Mouse (Mus musculus): Measurements from ENCODE around the gene Tubg2. TPM values are rescaled to one million over a fixed set of nuclear protein-coding genes. Genes with fewer than 3 reads are reported as not detected.
A peak's percentile ranks its signal among the peaks of the same experiment; 100 is the strongest.

Gene Tubg2
- polyA plus RNA-seq, 1 experiment from 2014 or later: 9.4 TPM

GRCm38 (mm10) chr11:101174851-101175628 lies 19.3 kb downstream of the Tubg2 start, which contains the start of gene Ccr10:
Gene Ccr10, minus strand, starts transcription at chr11:101175443.
- no peaks in the 10 kb centered on the region for H3K36me3 ChIP-seq
- H3K9me3 ChIP-seq: no peaks in the 10 kb centered on the region
- H3K27ac ChIP-seq: no peak within 1 kb of the TSS
- peak within 1 kb of the TSS; percentile 68 for H3K4me2 ChIP-seq (replicated peaks)
- H3K4me3 ChIP-seq: peak within 1 kb of the TSS; percentile 30
- 21% methylated on average over 14 of the region's 14 CpGs for WGBS
- no peak within 1 kb of the TSS; the same call in 1 of the 2 replicates for H3K9ac ChIP-seq
- H3K27me3 ChIP-seq: peaks cover 77% of the 10 kb centered on the region
- peaks cover 50% of the 10 kb centered on the region for H3K4me1 ChIP-seq
- no peak for ATAC-seq (ENCODE audit: insufficient number of reproducible peaks, insufficient read depth, low FRiP score, low TSS enrichment)

- Histone ChIP-seq H3K36me3 (no peaks in the 10 kb centered on the region), H3K4me2 (replicated peaks) (peak overlapping the region; percentile 48), H3K27ac (no peak overlapping the region), H3K9me3 (no peaks in the 10 kb centered on the region), H3K4me3 (peak overlapping the region; percentile 29), H3K9ac (no peak overlapping the region), H3K27me3 (peaks cover 74% of the 10 kb centered on the region), H3K4me1 (peaks cover 43% of the 10 kb centered on the region)
- whole genome bisulfite sequencing: 12% methylated on average over 11 of the region's 11 CpGs
- ATAC-seq (ENCODE audit: insufficient number of reproducible peaks, insufficient read depth, low FRiP score, low TSS enrichment): no peak
Measured at GRCm38 (mm10) chr11:101175636-101176116, 20.0 kb downstream of the Tubg2 start.

GRCm38 (mm10) chr11:101176117-101176691 lies 20.5 kb downstream of the Tubg2 start:
- WGBS: under 1% methylated on average over 25 of the region's 25 CpGs
- peaks cover 73% of the 10 kb centered on the region for H3K27me3 ChIP-seq
- H3K9me3 ChIP-seq: no peaks in the 10 kb centered on the region
- peak overlapping the region; percentile 29 for H3K4me3 ChIP-seq
- ATAC-seq (ENCODE audit: insufficient number of reproducible peaks, insufficient read depth, low FRiP score, low TSS enrichment): no peak
- H3K36me3 ChIP-seq: no peaks in the 10 kb centered on the region
- no peak overlapping the region for H3K27ac ChIP-seq
- peak overlapping the region; percentile 48 for H3K4me2 ChIP-seq (replicated peaks)
- no peak overlapping the region for H3K9ac ChIP-seq
- peaks cover 42% of the 10 kb centered on the region for H3K4me1 ChIP-seq

GRCm38 (mm10) chr11:101176933-101177773 lies 21.4 kb downstream of the Tubg2 start:
- H3K9me3 ChIP-seq: no peaks in the 10 kb centered on the region
- no peak overlapping the region for H3K4me3 ChIP-seq
- 23% methylated on average over 22 of the region's 22 CpGs for WGBS

GRCm38 (mm10) chr11:101178061-101179058 lies 22.7 kb downstream of the Tubg2 start:
- H3K4me1 ChIP-seq: peaks cover 30% of the 10 kb centered on the region
- no peak overlapping the region for H3K4me3 ChIP-seq
- H3K4me2 ChIP-seq (replicated peaks): no peak overlapping the region
- no peak overlapping the region for H3K27ac ChIP-seq
- H3K36me3 ChIP-seq: no peaks in the 10 kb centered on the region
- H3K9me3 ChIP-seq: no peaks in the 10 kb centered on the region
- peaks cover 67% of the 10 kb centered on the region for H3K27me3 ChIP-seq
- 49% methylated on average over 36 of the region's 36 CpGs for WGBS
- H3K9ac ChIP-seq: no peak overlapping the region
- ATAC-seq (ENCODE audit: insufficient number of reproducible peaks, insufficient read depth, low FRiP score, low TSS enrichment): no peak

More at GRCm38 (mm10) chr11:101176933-101177773, 21.4 kb downstream of the Tubg2 start:
- Histone ChIP-seq H3K4me2 (replicated peaks) (peak overlapping the region; percentile 48; the same call in 1 of the 2 replicates), H3K9ac (no peak overlapping the region), H3K36me3 (no peaks in the 10 kb centered on the region), H3K27me3 (peaks cover 73% of the 10 kb centered on the region), H3K4me1 (peaks cover 39% of the 10 kb centered on the region), H3K27ac (no peak overlapping the region)
- no peak for ATAC-seq (ENCODE audit: insufficient number of reproducible peaks, insufficient read depth, low FRiP score, low TSS enrichment)

GRCm38 (mm10) chr11:101179306-101179705 lies 23.6 kb downstream of the Tubg2 start:
- no peak overlapping the region for H3K9ac ChIP-seq
- H3K27ac ChIP-seq: no peak overlapping the region
- no peaks in the 10 kb centered on the region for H3K9me3 ChIP-seq
- peaks cover 20% of the 10 kb centered on the region for H3K4me1 ChIP-seq
- whole genome bisulfite sequencing: 84% methylated on average over 15 of the region's 15 CpGs
- no peak overlapping the region for H3K4me2 ChIP-seq (replicated peaks)
- no peaks in the 10 kb centered on the region for H3K36me3 ChIP-seq
- no peak overlapping the region for H3K4me3 ChIP-seq
- no peak for ATAC-seq (ENCODE audit: insufficient number of reproducible peaks, insufficient read depth, low FRiP score, low TSS enrichment)
- peaks cover 61% of the 10 kb centered on the region for H3K27me3 ChIP-seq

GRCm38 (mm10) chr11:101180261-101180660 lies 24.6 kb downstream of the Tubg2 start:
- Histone ChIP-seq H3K4me2 (replicated peaks) (no peak overlapping the region), H3K36me3 (no peaks in the 10 kb centered on the region), H3K4me1 (peaks cover 15% of the 10 kb centered on the region; the same call in 1 of the 2 replicates), H3K9me3 (no peaks in the 10 kb centered on the region), H3K9ac (no peak overlapping the region), H3K4me3 (no peak overlapping the region), H3K27me3 (peaks cover 52% of the 10 kb centered on the region), H3K27ac (no peak overlapping the region)
- 63% methylated on average over 17 of the region's 17 CpGs for WGBS
- ATAC-seq (ENCODE audit: insufficient number of reproducible peaks, insufficient read depth, low FRiP score, low TSS enrichment): no peak

- H3K4me2 ChIP-seq (replicated peaks): no peak overlapping the region
- no peak overlapping the region for H3K9ac ChIP-seq
- WGBS: 41% methylated on average over 10 of the region's 10 CpGs
- H3K27ac ChIP-seq: no peak overlapping the region
- no peaks in the 10 kb centered on the region for H3K9me3 ChIP-seq
- H3K4me3 ChIP-seq: no peak overlapping the region
- peaks cover 10% of the 10 kb centered on the region; the same call in 1 of the 2 replicates for H3K4me1 ChIP-seq
- H3K27me3 ChIP-seq: peaks cover 43% of the 10 kb centered on the region
- no peak for ATAC-seq (ENCODE audit: insufficient number of reproducible peaks, insufficient read depth, low FRiP score, low TSS enrichment)
- no peaks in the 10 kb centered on the region for H3K36me3 ChIP-seq
Measured at GRCm38 (mm10) chr11:101180846-101181740, 25.4 kb downstream of the Tubg2 start.

- Histone ChIP-seq H3K9ac (no peak overlapping the region), H3K4me1 (peaks cover 3% of the 10 kb centered on the region; the same call in 1 of the 2 replicates), H3K9me3 (no peaks in the 10 kb centered on the region), H3K27me3 (peaks cover 35% of the 10 kb centered on the region), H3K4me3 (no peak overlapping the region), H3K36me3 (no peaks in the 10 kb centered on the region), H3K4me2 (replicated peaks) (no peak overlapping the region), H3K27ac (no peak overlapping the region)
- ATAC-seq (ENCODE audit: insufficient number of reproducible peaks, insufficient read depth, low FRiP score, low TSS enrichment): no peak
- 90% methylated on average over 11 of the region's 11 CpGs for WGBS
Measured at GRCm38 (mm10) chr11:101181961-101182360, 26.3 kb downstream of the Tubg2 start.
